Comparison of ENCODE assay signal across 25 mouse cellular contexts in genomic region chr2:121460071-121460470, GRCm38 (mm10). TPM values are rescaled to one million over a fixed set of nuclear protein-coding genes. Genes with fewer than 3 reads are reported as not detected.
"Had no signal": no experiment of that assay in that cellular context is flagged by ENCODE, and none has a peak within 500 bp of the region (broad histone marks: within the 10 kb centered on the region; RNA-seq: fewer than 3 reads in every experiment).

No protein-coding gene starts in this region.

- H3K4me2 ChIP-seq: heart, embryonic 11.5 days; heart, embryonic 13.5 days; heart, embryonic 15.5 days; hindbrain, embryonic 13.5 days; hindbrain, embryonic 15.5 days; kidney, embryonic 15.5 days; limb, embryonic 13.5 days; limb, embryonic 15.5 days; liver, embryonic 13.5 days had no signal

- H3K27me3 ChIP-seq: heart, embryonic 13.5 days; heart, embryonic 15.5 days; hindbrain, embryonic 13.5 days; hindbrain, embryonic 15.5 days; kidney, embryonic 15.5 days; limb, embryonic 13.5 days; limb, embryonic 15.5 days; liver, embryonic 13.5 days had no signal

- H3K27ac ChIP-seq: heart, adult 2 months; heart, embryonic 13.5 days; heart, embryonic 15.5 days; hindbrain, embryonic 13.5 days; hindbrain, embryonic 15.5 days; hindbrain, postnatal 0 days; kidney, embryonic 15.5 days; kidney, postnatal 0 days; layer of hippocampus, adult 2 months; left cerebral cortex, adult 2 months; limb, embryonic 13.5 days; limb, embryonic 15.5 days; liver, embryonic 13.5 days had no signal

- H3K9ac ChIP-seq: heart, embryonic 13.5 days; heart, embryonic 15.5 days; hindbrain, embryonic 13.5 days; hindbrain, embryonic 15.5 days; kidney, embryonic 15.5 days; limb, embryonic 13.5 days; limb, embryonic 15.5 days; liver, embryonic 13.5 days had no signal

- H3K9me3 ChIP-seq: heart, embryonic 13.5 days; heart, embryonic 15.5 days; hindbrain, embryonic 13.5 days; hindbrain, embryonic 15.5 days; kidney, embryonic 15.5 days; limb, embryonic 13.5 days; limb, embryonic 15.5 days; liver, embryonic 13.5 days had no signal

- ATAC-seq: hindbrain, postnatal 0 days; intestine, embryonic 16.5 days had no signal

- DNase-seq: gastrocnemius, postnatal 10 days; gastrocnemius, postnatal 36 days; heart, adult 2 months; heart, postnatal 14 days; heart, postnatal 36 days; kidney, adult 11 months; kidney, adult 2 months; kidney, adult 9 months; kidney, postnatal 14 days; kidney, postnatal 36 days; left cerebral cortex, postnatal 4 days; liver, embryonic 13.5 days had no signal

- H3K4me3 ChIP-seq: heart, adult 2 months; heart, embryonic 13.5 days; heart, embryonic 15.5 days; hindbrain, embryonic 13.5 days; hindbrain, embryonic 15.5 days; kidney, embryonic 15.5 days; layer of hippocampus, adult 2 months; left cerebral cortex, adult 2 months; limb, embryonic 13.5 days; limb, embryonic 15.5 days; liver, embryonic 13.5 days had no signal

RNA-seq across cellular contexts. Expression of gene Serinc4, which starts 3.5 kb away (rescaled TPM):
- polyA plus RNA-seq: intestine, embryonic 16.5 days had no signal
